Mouse (Mus musculus): ENCODE data around the gene Arhgap9.

DNA sequence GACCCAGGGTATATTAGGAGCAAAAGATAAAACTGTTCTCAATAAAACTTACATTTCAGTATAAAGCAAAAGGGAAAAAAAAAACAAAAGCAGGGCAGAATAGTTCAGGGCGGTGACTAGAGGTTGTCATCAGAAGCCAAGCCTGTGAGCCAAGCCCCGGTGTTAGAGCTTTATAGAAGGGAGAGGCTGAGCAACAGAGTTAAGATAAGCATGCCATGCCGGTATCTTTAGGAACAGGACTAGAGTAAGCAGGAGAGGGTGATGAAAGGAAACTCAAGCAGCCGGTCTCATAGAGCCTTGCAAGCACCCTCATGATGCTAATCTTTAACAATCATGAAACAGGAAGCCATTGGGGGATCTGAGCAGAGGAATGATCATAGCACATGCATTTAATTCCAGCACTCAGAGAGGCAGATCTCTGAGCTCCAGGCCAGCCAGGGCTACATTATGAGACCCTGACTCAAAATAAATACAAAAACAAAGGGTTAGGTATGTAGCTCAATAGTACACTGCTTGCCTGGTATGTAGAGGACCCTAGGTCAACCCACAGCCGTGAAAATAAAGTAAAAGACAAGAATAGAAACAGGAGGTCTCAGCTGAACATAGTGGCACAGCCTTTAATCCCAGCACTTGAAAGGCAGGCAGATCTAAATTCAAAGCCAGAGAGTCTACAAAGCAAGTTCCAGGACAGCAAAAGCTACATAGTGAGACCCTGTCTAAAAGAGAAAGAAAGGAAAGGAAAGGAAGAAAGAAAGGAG, 29.7 kb upstream of the Arhgap9 start:
- TF ChIP-seq CTCF (IDR thresholded peaks at IDR 0.05; ENCODE audit: borderline replicate concordance, control insufficient read depth, extremely low read depth, insufficient read depth, low read length, poor library complexity), result no peak
- no peak for TF ChIP-seq POLR2A (IDR thresholded peaks at IDR 0.05; ENCODE audit: control insufficient read depth, extremely low read depth, insufficient read depth, low read length, poor library complexity)
